Mouse (Mus musculus): Measurements from ENCODE around the gene Pbrm1.

Gene Pbrm1

DNA sequence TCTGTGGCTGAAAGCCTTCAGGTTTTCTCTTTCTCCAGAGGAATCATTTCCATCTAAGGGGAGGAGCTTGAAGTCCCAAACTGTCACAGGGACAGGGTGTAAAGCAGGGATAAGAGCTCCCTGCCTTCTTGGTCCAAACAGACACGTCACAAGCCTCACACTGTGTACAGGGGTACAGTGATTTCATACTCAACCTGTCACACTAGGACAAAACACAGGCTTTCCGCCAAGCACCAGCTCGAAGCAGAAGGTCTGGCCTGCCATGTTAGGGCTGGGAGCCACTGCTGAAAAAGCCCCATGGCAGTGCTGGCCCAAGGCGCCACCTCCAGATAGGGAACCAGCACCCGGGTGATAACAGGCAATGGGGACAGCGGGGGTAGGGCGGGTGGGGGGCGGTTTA, 145.1 kb downstream of the Pbrm1 start:
- in situ Hi-C loops (cut with MboI, MseI), result loop anchor here in 1 of 2 experiments (10.0 kb wide), 1 partner anchor 539 kb away; the partner anchor contains the start of gene Prkcd

DNA sequence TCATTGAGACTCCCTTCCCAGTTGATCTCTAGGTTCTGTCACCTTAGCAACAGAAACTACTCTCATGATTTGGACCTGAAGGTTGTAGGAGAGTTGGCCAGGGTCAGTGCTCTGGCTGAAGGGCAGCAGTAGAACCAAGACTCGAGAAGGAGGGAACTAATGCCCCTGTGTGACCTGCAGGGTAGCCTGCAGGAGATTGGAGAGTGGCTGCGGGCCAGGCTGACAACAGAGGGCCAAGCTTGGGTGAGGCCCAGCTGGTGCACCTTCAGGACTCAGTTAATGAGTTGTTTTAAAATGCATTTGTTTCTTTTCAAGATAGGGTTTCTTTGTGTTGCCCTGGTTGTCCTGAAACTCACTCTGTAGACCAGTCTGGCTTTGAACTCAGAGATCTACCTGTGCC, 146.1 kb downstream of the Pbrm1 start:
- in situ Hi-C loops (cut with MboI, MseI), result loop anchor here in 1 of 2 experiments (10.0 kb wide), 1 partner anchor 540 kb away; the partner anchor contains the start of gene Prkcd

DNA sequence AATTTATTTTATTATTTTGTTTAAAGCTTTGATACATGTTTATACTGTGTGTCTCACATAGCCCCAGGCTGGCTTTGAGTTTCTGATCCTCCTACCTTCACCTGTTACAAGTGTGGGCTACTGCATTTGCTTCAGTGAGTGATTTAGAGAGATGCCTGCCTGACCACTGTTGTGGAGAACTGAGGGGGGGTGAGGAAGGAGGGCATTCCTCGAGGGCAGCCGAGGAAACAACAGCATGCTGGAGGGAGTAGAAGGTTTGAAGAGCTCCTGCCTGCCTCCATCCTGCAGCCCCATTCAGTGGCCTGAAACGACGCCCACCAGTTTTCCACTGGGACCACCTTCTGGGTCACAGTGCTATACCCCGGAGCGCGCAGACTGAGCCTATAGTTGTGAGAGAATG, 146.5 kb downstream of the Pbrm1 start:
- in situ Hi-C loops (cut with MboI, MseI), result loop anchor here in 1 of 2 experiments (10.0 kb wide), 1 partner anchor 541 kb away; the partner anchor contains the start of gene Prkcd

DNA sequence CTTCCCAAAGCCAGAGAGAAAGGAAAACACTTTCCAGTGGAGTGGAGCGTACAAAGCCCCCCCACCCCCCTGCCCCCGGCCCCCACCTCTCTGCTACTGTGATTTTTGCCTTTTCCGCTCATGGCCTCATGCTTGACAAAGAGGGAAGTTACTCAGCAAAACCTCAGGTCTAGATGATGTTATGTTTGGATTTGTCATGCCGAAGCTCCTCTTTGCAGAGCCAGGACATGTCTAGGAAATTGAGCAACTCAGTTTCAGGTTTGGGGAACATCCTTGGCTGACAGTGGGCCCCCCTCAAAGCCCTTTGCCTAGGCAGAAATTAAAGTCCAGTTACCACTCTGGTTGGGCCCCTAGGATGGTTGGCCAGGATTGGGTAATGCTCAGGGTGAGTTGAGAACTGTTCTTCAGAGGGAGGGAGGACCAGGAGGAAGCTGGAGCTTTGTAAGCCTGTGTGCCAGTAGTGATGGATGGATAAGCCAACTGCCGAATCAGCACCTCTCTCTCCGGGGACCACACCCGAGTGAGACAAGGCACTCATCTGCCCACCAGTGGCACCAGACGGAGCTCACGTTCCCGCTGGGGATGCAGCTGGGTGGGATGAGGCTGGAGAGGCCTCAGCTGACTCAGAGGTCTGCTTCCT, 147.2 kb downstream of the Pbrm1 start:
- in situ Hi-C loops (cut with MboI, MseI), result loop anchor here in 1 of 2 experiments (10.0 kb wide), 1 partner anchor 541 kb away; the partner anchor contains the start of gene Prkcd

DNA sequence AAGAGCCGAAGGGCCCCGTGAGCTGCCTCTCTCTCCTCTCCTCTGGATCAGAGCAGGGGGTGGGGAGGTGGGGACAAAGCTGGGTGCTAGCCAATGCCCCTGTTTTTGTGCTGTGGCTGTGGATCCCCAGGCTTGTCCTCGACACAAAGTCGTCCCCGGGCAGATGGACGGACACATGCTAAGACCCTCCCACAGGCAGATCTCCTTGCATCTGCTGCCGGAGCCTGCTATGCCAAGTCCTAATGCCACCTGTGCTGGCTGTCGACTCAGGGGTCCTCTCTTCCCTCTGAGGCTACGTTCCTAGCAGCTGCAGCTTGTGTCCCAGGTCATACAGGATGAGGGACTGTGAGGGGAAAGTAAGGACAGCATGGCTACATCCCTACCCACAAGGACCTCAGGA, 147.9 kb downstream of the Pbrm1 start:
- in situ Hi-C loops (cut with MboI, MseI), result loop anchor here in 1 of 2 experiments (10.0 kb wide), 1 partner anchor 542 kb away; the partner anchor contains the start of gene Prkcd

DNA sequence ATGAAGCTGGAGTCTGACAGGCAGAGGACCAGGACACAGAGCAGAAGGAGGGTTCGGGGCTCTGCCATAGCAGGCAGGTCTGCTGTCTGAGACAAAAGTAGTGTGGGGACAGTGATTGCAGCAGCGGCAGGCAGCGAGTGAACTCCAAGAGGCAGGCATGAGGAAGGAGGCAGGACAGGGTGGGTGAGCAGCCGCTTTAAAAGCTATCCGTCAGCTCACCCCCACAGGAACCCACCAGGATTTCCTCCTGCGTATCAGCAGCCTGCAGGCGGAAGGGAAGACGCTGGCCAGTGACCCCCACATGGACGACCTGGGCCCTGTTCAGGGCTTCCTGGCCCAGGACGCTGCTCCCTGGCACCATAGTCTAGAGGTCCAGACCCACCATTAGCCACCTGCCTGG, 149.5 kb downstream of the Pbrm1 start, which contains the start of gene Stab1:
Gene Stab1, minus strand, starts transcription at position 217 of the 400 bp plus-strand sequence.
- in situ Hi-C loops (cut with MboI, MseI), result loop anchor here in 1 of 2 experiments (10.0 kb wide), 1 partner anchor 544 kb away; the partner anchor contains the start of gene Prkcd

DNA sequence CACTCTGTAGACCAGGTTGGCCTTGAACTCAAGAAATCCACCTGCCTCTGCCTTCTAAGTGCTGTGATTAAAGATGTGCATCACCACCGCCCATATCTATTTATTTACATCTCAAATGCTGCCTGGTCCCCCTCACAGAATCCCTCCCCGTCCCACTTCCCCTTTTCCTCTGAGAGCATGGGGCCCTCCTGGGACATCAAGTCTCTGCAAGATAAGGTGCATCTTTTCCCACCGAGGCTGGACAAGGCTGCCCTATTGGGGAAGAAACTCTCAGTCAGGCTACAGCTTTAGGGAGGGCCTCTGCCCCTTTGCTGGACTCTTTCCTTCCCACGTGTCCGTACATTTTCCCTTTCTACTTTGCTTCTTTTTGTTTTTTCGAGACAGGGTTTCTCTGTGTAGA, 150.6 kb downstream of the Pbrm1 start:
- in situ Hi-C loops (cut with MboI, MseI), result loop anchor here in 1 of 2 experiments (10.0 kb wide), 1 partner anchor 545 kb away; the partner anchor contains the start of gene Prkcd

DNA sequence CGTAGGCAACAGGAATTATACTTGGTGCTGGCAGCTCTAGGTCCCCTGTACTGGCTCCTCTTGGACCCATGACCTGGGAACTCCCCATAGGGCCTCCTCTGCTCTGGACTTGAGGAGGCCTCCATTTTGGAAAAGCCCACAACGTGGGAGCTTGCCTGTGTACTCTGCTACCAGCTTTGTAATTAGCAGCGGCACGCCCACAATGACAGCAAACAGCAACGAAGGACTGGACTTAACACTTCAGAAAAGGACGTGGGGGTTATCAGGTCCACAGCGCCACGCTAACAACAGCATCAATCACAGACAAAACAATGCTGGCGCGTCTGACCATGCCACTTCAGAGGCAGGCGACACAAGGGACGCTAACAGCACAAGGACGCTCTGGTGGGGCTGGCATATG, 152.0 kb downstream of the Pbrm1 start:
- in situ Hi-C loops (cut with MboI, MseI), result no loop called here
